In genomic region chr1:132523920-132524319, GRCm38 (mm10) we compare ENCODE assay signal across 7 mouse cellular contexts. TPM values are rescaled to one million over a fixed set of nuclear protein-coding genes. Genes with fewer than 3 reads are reported as not detected.
DNase-seq lines count a peak whose midpoint lies in the region; TF ChIP-seq lines count a peak whose summit lies in the region.

No protein-coding gene starts in this region.

- no peaks in the 10 kb centered on the region for H3K79me2 ChIP-seq in MEL (ENCODE audit: control insufficient read depth, insufficient read depth, low read length, poor library complexity)

- H3K27me3 ChIP-seq in MEL (ENCODE audit: control insufficient read depth in 1 of 2, insufficient read depth in 2 of 2, low read length in 2 of 2) = peaks cover 0 to 3% of the 10 kb centered on the region in 2 experiments; a peak in 2 of 4 replicates

- H3K36me3 ChIP-seq in MEL (ENCODE audit: control insufficient read depth in 1 of 2, insufficient read depth in 2 of 2, low read length in 2 of 2) = no peaks in the 10 kb centered on the region

- no peaks in the 10 kb centered on the region for H3K4me1 ChIP-seq in MEL (ENCODE audit: control insufficient read depth in 1 of 2, insufficient read depth in 2 of 2, low read length in 2 of 2)

- intact Hi-C loops in left cerebral cortex, postnatal 4 days (cut with DNase I) = loop anchor here (10.0 kb wide), 1 partner anchor 221 kb away; the partner anchor contains the start of gene Nfasc

- TF ChIP-seq POLR2A in MEL (IDR thresholded peaks at IDR 0.05; ENCODE audit: control insufficient read depth in 1 of 2, insufficient read depth in 1 of 2, low read depth in 1 of 2, low read length in 2 of 2, poor library complexity in 1 of 2) = no peak

- no peak overlapping the region for H3K4me3 ChIP-seq in MEL (ENCODE audit: control insufficient read depth in 1 of 2, insufficient read depth in 1 of 2, low read depth in 2 of 2, low read length in 2 of 2)

- no peak overlapping the region for H3K27ac ChIP-seq in MEL (ENCODE audit: control insufficient read depth, low read depth, low read length)

- peak; percentile 41 for DNase-seq in kidney, postnatal 10 days
- no peak for DNase-seq in kidney, postnatal 14 days
- peak; percentile 75 for DNase-seq in MEL (ENCODE audit: low read depth, low spot score)
- peak; percentile 71 to 76 for DNase-seq in cerebellum, postnatal 10 days
- DNase-seq in lung, postnatal 36 days = peak; percentile 58
- DNase-seq in urinary bladder, adult 2 months (ENCODE audit: low spot score) = no peak
- no peak for DNase-seq in left cerebral cortex, postnatal 4 days

- no peak for TF ChIP-seq EP300 in MEL (IDR thresholded peaks at IDR 0.05; ENCODE audit: low read depth in 1 of 2, low read length in 2 of 2)

- peak; percentile 49 for TF ChIP-seq RAD21 in MEL (IDR thresholded peaks at IDR 0.05; ENCODE audit: low read depth, low read length)

- peak; percentile 72 to 82 (median 74) for TF ChIP-seq CTCF in MEL (IDR thresholded peaks at IDR 0.05 in 2 of 3, conservative IDR thresholded peaks at IDR 0.05 in 1 of 3; ENCODE audit: control insufficient read depth in 1 of 3, insufficient read depth in 1 of 3, low read depth in 2 of 3, low read length in 3 of 3, poor library complexity in 1 of 3, severe bottlenecking in 1 of 3)

- H3K9me3 ChIP-seq in MEL (replicated peaks; ENCODE audit: insufficient read depth, low read length) = no peaks in the 10 kb centered on the region

- H3K9ac ChIP-seq in MEL (ENCODE audit: control insufficient read depth, low read depth, low read length, poor library complexity, severe bottlenecking) = no peak overlapping the region

TF ChIP-seq in MEL, 35 proteins besides CTCF, POLR2A, EP300 and RAD21:
- TF ChIP-seq SMC3 (IDR thresholded peaks at IDR 0.05; ENCODE audit: low read depth, low read length) = peak; percentile 61
- no peak for TF ChIP-seq GATA1 (IDR thresholded peaks at IDR 0.05; ENCODE audit: low read depth, low read length)
- no peak for TF ChIP-seq SIN3A (IDR thresholded peaks at IDR 0.05; ENCODE audit: low read length)
- TF ChIP-seq KAT2A (conservative IDR thresholded peaks at IDR 0.05; ENCODE audit: low read depth, low read length) = no peak
- TF ChIP-seq BHLHE40 (IDR thresholded peaks at IDR 0.05; ENCODE audit: borderline replicate concordance, low read depth, low read length) = no peak
- TF ChIP-seq ZC3H11A (IDR thresholded peaks at IDR 0.05; ENCODE audit: low read depth, low read length) = peak; percentile 22; the same call in 1 of the 2 replicates
- no peak for TF ChIP-seq MAZ (IDR thresholded peaks at IDR 0.05; ENCODE audit: low read depth, low read length)
- TF ChIP-seq MYC (IDR thresholded peaks at IDR 0.05; ENCODE audit: low read depth, low read length) = no peak
- TF ChIP-seq GABPA (IDR thresholded peaks at IDR 0.05; ENCODE audit: low read depth, low read length) = no peak

RNA-seq across cellular contexts. Expression of gene Tmem81, which starts 17.9 kb away (rescaled TPM):
- total RNA-seq in MEL (2012; rRNA removed) = 2.6 and 2.9 TPM in 2 replicates
- polyA plus RNA-seq in MEL (2012; ENCODE audit: insufficient read depth in 1 of 2, insufficient read length in 2 of 2, low read depth in 1 of 2, low replicate concordance in 2 of 2, missing spikeins in 1 of 2) = 1 to 10 TPM in 1 of 2 experiments, not detected in 1; 5.4 TPM
- polyA plus RNA-seq in urinary bladder, adult 2 months (2012; rRNA removed) = 6.3 and 6.5 TPM in 2 replicates
- 1 to 10 TPM; 2.2 to 2.9 TPM for total RNA-seq in left cerebral cortex, postnatal 4 days (2021)

RNA-seq across cellular contexts. Expression of gene Cntn2, which starts 19.1 kb away (rescaled TPM):
- total RNA-seq in MEL (2012; rRNA removed) = not detected in 2 replicates
- not detected for polyA plus RNA-seq in MEL (2012; ENCODE audit: insufficient read depth in 1 of 2, insufficient read length in 2 of 2, low read depth in 1 of 2, low replicate concordance in 2 of 2, missing spikeins in 1 of 2)
- polyA plus RNA-seq in urinary bladder, adult 2 months (2012; rRNA removed) = 0.03 and 0.04 TPM in 2 replicates
- total RNA-seq in left cerebral cortex, postnatal 4 days (2021) = 100 to 1,000 TPM; 113 to 118 TPM

RNA-seq across cellular contexts. Expression of gene Rbbp5, which starts 46.8 kb away (rescaled TPM):
- 33.2 and 33.3 TPM in 2 replicates for total RNA-seq in MEL (2012; rRNA removed)
- polyA plus RNA-seq in MEL (2012; ENCODE audit: insufficient read depth in 1 of 2, insufficient read length in 2 of 2, low read depth in 1 of 2, low replicate concordance in 2 of 2, missing spikeins in 1 of 2) = 10 to 100 TPM in 1 of 2 experiments, not detected in 1; 43.5 TPM
- 29.5 and 31.6 TPM in 2 replicates for polyA plus RNA-seq in urinary bladder, adult 2 months (2012; rRNA removed)
- 10 to 100 TPM; 37.9 to 39.0 TPM for total RNA-seq in left cerebral cortex, postnatal 4 days (2021)

Comparison
In these comparisons a context has a peak if more than half of its experiments do, and no peak if none do; other contexts are left out.
1. DNase-seq: peak in kidney, postnatal 10 days (single experiment), MEL (single experiment), cerebellum, postnatal 10 days (2 of 2) and lung, postnatal 36 days (single experiment); none in kidney, postnatal 14 days (single experiment), urinary bladder, adult 2 months (single experiment) and left cerebral cortex, postnatal 4 days (single experiment).
2. RNA of gene Cntn2, which starts 19.1 kb away (total RNA-seq): 113 to 118 TPM in left cerebral cortex, postnatal 4 days; not detected in MEL; every median in the first group is over 100 times any median in the second.